Mouse (Mus musculus) ES-Bruce4 (cell line): ENCODE measurements around the gene Hmga1.

Source experiments
- CTCF ChIP-seq: IDR thresholded peaks from one replicate; pipeline ENCODE4 v1.8.1; 2011; ENCODE audit warnings: low read depth, low read length
- POLR2A ChIP-seq: IDR thresholded peaks from one replicate; pipeline ENCODE4 v1.8.1; 2011; ENCODE audit warnings: low read length; ENCODE audit not compliant: insufficient read depth

- TF ChIP-seq CTCF (no peak), POLR2A (no peak)
These were observed 4.7 kb downstream of the Hmga1 start for GRCm38 (mm10) chr17:27560926-27561480.
